In the genomic region with DNA sequence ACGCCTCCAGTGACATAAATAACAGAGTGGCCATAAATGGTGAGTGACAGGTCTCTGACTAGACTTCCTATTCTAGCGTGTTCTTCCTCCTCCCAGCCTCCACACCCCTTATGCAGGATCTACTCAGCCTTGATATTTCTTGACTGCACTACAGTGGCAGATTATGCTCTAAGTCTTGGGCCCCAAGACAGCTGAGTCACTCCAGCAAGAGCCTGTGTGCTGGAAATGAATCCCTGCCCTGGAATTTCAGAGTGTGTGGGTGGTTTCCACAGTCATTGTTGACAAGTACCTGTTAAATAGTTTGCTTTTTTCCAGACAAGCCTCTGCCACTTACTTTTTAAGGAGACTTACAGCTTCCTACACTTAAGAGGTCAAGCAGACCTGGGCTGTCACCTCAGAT, we compare ENCODE assay signal across 15 mouse cellular contexts.
"Had no signal": no experiment of that assay in that cellular context is flagged by ENCODE, and none has a peak within 500 bp of the region (broad histone marks: within the 10 kb centered on the region; RNA-seq: fewer than 3 reads in every experiment).

No protein-coding gene starts in this region.

- H3K4me2 ChIP-seq: liver, embryonic 11.5 days; liver, embryonic 15.5 days; lung, embryonic 14.5 days; midbrain, embryonic 11.5 days; stomach, embryonic 15.5 days had no signal

- H3K27me3 ChIP-seq: liver, embryonic 15.5 days; megakaryocyte, embryonic 14.5 days; stomach, embryonic 15.5 days had no signal

- H3K9ac ChIP-seq: liver, embryonic 15.5 days; lung, embryonic 14.5 days; stomach, embryonic 15.5 days had no signal

- H3K4me3 ChIP-seq: layer of hippocampus, adult 2 months; limb, embryonic 10.5 days; liver, embryonic 15.5 days; megakaryocyte, embryonic 14.5 days; stomach, embryonic 15.5 days had no signal

- H3K27ac ChIP-seq: layer of hippocampus, adult 2 months; limb, embryonic 10.5 days; liver, embryonic 15.5 days; macrophage; stomach, embryonic 15.5 days had no signal

- H3K36me3 ChIP-seq: limb, embryonic 10.5 days; liver, embryonic 15.5 days; stomach, embryonic 15.5 days had no signal

- ATAC-seq: midbrain, embryonic 16.5 days had no signal

- H3K9me3 ChIP-seq: limb, embryonic 10.5 days; liver, embryonic 15.5 days; stomach, embryonic 15.5 days had no signal

- H3K4me1 ChIP-seq: limb, embryonic 10.5 days; liver, embryonic 15.5 days; megakaryocyte, embryonic 14.5 days; stomach, embryonic 15.5 days had no signal

- DNase-seq: kidney, adult 18-20 months; kidney, postnatal 10 days; kidney, postnatal 4 days; lung, embryonic 14.5 days; lung, postnatal 14 days; thymus, postnatal 4 days had no signal
